Mouse (Mus musculus) erythroblast, adult 5-6 weeks (primary cell): ENCODE results near the gene Stk17b. TPM values are rescaled to one million over a fixed set of nuclear protein-coding genes. Genes with fewer than 3 reads are reported as not detected.
A peak's percentile ranks its signal among the peaks of the same experiment; 100 is the strongest.
"Not testable (repeated sequence)": the region's sequence is repeated elsewhere in the genome, so short reads cannot be mapped to it uniquely, and the experiment has no call there.

Experiments used
- ATAC-seq: replicated peaks from 2 replicates; pipeline ENCODE4 v1.8.0; 2016; ENCODE audit warnings: moderate number of reproducible peaks, mild to moderate bottlenecking, moderate TSS enrichment, inconsistent platforms; ENCODE audit not compliant: poor library complexity, low FRiP score, severe bottlenecking
- total RNA-seq, 2 experiments: library from RNA; stranded (forward) in 1 of 2; stranded (reverse) in 1 of 2; fragments of 150-400 nt in 1 of 2; fragments of 200-764, 138-1000 nt in 1 of 2; gene quantifications; 2 replicates each; pipeline versions ENCODE4 v1.2.3 to v1.2.4; 2015 to 2017; ENCODE audit warnings: low replicate concordance in 2 of 2

Stk17b gene
- total RNA-seq, 2 experiments from 2014 or later, result 85.1 to 179 TPM

DNA sequence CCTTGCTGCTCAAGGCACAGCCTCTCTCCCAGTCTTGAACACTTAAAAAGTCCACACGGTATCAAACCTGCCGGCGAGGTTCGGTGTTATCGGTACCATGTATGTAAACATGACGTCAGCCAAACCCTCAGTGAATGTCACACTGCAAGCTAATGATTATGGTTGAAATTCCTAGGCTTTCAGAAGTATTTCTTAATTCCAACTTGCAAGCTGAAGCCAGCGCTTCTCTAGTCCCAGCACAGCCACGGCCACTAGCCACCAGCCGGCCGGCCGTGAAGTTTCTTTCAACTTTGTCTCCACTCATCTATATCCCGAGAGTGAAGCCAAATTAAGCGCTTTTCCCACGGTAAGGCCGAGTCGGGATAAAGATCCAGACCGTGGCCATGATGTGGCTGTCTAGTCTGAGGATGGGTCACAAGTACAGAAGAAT is 718 bp downstream of the Stk17b start:
- ATAC-seq, result peak; percentile 86

- ATAC-seq, result no peak
Measured at GRCm38 (mm10) chr1:53782956-53783355, 2.1 kb downstream of the Stk17b start.

DNA sequence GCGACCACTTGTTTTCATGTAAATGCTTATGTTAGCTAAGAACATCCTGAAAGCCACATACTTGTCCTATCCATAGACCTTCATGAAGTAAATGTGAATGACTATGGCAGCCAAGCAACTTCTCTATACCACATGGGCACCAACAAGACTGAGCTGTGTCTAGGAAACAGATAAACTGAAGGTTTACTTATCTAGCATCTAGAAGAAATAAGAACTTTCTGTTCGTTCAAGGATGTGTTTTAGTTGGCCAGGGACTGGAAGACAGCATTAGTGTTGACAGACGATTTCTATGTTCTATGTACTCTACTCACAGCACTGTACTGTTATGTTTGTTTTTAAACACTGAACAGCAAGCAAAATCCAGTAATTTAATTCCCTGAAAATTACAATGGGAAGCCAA is 2.9 kb downstream of the Stk17b start:
- no peak for ATAC-seq

GRCm38 (mm10) chr1:53781311-53781710 is 3.7 kb downstream of the Stk17b start:
- no peak for ATAC-seq

DNA sequence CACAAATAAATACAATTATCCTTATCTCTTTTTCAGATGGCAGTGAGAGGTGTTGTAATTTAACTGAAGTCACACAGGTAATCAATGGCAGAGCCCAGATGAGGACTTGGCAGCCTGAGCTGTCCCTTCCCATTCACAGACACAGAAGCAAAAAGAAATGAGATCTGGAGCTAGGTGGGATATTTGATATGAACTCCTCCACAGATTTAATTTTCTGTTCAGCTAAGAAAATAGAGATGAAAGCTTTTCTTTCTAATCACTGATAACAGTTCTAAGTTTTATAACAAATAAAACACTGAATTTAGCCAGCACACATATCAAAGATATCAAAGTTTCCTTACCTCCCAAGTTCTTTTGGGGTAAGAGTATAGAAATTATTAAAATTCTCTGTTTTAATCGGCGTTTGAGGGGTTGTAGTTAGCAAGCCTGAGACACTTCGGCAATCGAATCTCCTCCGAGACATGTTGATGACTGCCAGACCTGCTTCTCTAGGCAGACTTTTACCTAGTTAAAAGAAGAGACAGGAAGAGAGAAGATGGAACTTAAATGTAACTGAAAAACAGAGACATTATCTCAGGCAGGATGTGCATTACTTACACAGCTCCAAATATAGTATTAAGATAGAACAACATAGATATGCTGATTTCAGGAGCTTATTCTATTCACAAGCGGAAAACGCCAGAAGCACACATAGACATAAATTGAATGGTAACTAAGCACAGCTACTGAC is 8.7 kb downstream of the Stk17b start:
- no peak for ATAC-seq

DNA sequence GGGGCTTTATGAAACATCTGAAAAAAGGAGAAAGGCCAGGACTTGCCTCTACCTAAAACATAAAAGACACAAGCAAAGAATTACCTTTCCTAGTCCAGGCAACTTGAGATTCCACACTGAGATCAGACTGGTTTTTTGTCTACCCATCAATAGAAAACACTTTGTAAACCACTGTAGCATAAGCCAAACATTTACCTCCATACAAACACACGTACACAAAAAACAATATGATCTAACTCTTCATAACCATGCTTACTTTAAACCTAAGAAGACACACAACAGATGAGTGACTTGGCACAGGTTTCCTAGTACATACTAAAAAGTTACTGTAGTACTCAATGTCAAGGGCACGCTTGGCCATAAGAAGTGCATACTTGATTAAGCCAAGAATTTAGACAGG is 9.5 kb downstream of the Stk17b start:
- no peak for ATAC-seq

- ATAC-seq, result no peak
Measured at GRCm38 (mm10) chr1:53775036-53775435, 10.0 kb downstream of the Stk17b start.

DNA sequence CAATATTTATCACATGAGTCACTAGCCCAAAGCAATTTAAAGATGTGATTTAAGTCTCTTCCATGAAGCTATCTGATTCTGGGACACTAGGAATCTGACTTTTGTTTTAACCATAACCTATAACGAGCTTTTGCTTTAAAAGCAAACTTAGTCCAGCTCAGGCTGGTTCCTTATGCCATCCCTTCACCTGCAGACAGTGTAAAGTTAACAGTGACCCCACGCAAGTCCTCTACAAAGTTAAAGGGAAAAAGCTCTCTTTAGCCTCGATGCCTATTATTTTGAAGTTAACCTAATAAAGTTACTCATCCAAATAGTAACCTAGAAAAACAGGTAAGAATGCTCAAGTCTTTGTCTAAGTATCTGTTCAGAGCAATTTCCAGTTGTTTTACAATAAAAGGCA is 10.5 kb downstream of the Stk17b start:
- no peak for ATAC-seq

DNA sequence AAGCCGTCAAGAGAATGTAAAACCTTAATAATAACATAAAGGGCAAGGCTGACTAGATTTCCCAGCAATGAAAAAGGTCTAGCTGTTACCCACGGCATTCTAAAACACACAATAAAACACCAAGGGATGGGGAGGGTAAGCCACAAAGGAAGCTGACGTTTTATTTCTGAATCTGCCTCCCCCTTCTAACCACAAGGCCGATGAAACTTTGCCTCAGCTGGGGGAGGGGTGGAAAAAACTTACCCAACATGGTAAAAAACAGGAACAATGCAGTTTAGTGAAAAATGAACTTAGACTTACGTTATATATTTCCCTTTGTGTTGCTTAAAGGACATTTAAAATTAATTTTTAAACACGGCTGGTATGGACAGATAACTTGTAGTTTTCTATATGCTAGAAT is 11.0 kb downstream of the Stk17b start:
- ATAC-seq, result no peak

DNA sequence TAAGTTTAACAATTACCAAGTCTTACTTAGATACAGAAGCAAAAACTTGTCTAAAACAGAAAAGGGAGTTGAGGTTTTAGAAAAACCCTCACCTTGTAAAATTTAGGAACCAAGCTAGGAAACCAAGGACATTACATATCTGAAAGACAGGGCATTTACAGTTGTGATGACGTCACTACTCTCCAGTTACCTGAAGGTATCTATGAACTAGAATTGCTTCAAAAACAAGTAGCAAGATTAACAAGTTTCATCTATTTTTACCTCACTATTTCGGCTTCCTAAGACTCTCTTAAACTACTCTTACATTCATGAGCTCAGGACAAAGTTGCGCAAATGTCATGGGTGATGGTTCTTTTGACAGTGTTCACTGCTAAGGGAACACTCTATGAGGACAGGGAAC is 12.1 kb downstream of the Stk17b start:
- ATAC-seq, result no peak

GRCm38 (mm10) chr1:53771476-53771875 is 13.5 kb downstream of the Stk17b start:
- no peak for ATAC-seq

DNA sequence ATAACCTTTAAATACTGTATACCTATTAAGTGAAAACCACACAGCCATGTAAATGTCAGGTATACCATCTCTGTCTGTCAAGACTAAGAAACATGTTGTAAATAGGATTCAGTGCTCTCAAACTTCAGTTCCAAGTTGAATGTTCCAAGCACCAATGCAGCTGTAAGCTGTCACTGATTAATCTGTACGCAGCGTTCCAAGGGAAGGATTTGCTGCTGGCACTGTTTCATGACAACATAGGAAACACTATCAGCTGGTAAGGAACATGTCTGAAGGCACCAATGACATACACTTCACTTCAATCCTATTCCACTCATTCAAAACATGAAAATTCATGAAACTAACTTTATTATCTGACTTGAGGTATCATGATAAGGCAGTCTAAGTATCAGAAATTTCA is 18.9 kb downstream of the Stk17b start:
- no peak for ATAC-seq

GRCm38 (mm10) chr1:53757316-53757715 is 27.7 kb downstream of the Stk17b start:
- no peak for ATAC-seq

DNA sequence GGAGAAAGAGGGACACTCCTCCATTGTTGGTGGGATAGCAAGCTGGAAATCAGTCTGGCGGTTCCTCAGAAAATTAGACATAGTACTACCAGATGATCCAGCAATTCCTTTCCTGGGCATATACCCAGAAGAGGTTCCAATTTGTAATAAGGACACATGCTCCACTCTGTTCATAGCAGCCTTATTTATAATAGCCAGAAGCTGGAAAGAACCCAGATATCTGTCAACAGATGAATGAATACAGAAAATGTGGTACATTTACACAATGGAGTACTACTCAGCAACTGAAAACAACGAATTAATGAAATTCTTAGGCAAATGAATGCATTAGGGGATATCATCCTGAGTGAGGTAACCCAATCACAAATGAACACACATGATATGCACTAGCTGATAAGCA is 31.5 kb downstream of the Stk17b start:
- ATAC-seq, result not testable (repeated sequence)

- no peak for ATAC-seq
Measured at GRCm38 (mm10) chr1:53751144-53751543, 33.9 kb downstream of the Stk17b start.

DNA sequence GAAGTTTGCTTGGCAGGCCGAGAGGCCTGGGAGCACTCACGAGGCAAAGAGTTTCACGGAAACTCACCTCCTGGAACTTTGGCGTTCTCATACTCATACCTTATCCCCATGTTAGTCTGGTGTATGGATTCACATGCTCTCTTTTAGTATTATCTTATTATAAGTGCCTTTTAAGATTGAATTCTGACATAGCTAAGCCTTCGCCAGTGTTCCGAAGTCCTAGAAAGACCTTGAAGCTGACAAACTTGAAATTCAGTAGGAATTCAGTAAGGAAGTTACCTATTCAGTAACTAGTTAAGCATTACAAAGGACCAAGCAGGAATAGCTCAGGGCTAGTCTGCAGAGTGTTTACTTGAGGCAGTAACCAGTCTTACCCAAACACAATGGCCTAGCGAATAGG is 34.3 kb downstream of the Stk17b start:
- ATAC-seq, result not testable (repeated sequence)

GRCm38 (mm10) chr1:53749881-53750385 is 35.1 kb downstream of the Stk17b start:
- ATAC-seq, result not testable (repeated sequence)

GRCm38 (mm10) chr1:53748571-53748970 is 36.5 kb downstream of the Stk17b start:
- no peak for ATAC-seq

- no peak for ATAC-seq
Measured at GRCm38 (mm10) chr1:53746001-53746400, 39.0 kb downstream of the Stk17b start.

GRCm38 (mm10) chr1:53741742-53742458 is 43.1 kb downstream of the Stk17b start:
- no peak for ATAC-seq

DNA sequence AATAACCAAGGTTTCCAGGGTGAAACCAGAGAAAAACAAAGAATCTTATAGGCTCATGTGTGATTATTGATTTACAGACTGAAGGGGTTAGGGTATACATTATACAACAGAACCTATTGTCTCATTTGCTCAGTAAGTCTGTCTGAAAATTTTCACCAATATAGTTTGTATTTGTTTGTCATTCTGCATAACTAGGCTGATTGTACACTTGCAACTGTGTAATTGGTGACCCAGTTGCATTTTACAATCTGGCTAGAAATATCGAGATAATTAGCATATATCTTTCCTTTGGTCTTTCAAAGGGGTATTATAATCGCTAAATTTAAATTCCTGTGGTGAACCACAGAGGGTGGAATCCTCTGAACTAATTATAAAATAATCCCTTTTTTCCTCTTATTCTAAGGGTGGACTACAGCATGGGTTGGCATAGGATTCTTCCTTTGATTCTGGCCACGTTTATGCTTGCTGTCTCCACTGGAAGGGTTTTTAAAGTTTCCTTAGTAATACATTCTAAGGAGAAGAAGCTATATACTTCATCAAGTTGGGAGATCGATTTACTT is 44.2 kb downstream of the Stk17b start:
- no peak for ATAC-seq
